Mouse (Mus musculus): ENCODE measurements around the gene Olfr1263.

Olfr1263 gene

DNA sequence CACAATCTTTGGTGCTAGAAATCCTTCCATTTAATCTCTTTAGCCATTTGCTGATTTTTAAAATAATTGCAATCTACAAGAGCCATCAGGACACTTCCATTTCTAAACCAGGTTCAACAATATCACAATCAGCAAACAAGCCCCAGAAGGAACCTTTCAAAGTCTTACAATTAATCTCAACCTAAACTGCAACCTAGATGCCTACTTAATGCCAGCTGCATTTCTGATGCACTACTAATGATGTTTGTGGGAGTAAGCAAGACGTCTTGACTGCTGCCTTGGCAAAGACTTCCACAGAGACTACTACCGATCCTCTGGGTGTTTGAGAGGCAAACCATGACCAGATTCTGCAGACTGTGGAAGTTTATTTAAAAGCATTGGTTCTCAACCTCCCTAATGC is at the start of gene Olfr1263:
Gene Olfr1263 (plus strand): TSS at position 301 of the 400 bp plus-strand sequence.
- no peak for DNase-seq

DNA sequence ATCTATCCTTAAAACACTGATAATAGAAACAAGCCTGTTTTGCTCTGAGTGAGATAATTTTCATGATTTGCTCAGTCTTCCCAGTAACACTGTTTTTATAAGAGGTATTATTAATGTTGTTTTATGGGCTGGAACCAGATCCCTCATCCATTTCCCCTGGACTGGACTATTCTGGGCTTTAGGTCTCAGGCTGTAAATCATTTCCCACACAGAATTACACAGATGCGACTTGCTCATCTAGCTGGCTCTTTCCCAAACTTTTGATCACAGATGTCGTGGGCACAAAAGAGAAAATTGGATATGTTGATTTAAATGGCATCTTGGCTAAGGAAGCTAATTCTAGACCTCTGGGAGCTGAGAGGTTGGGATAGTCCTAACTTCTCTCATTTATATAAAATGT is 37.7 kb upstream of the Olfr1263 start, which contains the start of gene Olfr1260:
Gene Olfr1260 (plus strand): TSS at position 157 of the 400 bp plus-strand sequence.
- no peak for DNase-seq

DNA sequence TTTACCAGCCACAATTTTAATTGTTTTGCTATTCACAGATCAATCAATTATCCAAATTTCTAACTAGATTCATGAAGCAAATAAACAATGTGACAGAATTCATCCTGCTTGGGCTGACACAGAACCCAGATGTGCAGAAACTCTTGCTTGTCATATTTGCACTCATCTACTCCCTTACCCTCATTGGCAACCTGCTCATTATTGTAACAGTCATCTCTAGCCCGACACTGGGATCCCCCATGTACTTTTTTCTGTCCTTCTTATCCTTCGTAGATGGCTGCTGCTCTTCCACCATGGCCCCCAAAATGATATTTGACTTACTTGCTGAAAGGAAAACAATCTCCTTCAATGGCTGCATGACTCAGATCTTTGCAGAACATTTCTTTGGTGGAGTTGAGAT is 34.2 kb upstream of the Olfr1263 start:
- no peak for DNase-seq

DNA sequence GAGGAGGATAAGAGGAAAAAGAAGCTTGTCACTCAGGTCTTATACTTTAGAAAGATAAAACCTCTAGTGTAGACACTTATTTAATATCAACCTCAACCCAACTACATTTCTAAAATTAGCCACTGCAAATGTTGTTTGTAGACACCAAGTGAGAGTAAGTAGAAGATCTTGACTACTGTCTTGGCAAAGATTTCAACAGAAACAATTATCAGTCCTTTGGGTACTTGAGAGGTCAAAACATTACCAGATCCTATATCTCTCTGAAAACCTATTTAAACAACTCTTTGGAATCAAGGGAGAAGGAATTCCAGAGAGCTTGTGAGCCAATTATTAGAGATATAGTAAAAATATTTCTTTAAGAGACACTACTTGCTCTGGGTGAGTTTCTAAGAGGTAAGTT is 21.0 kb upstream of the Olfr1263 start, which contains the start of gene Olfr1261:
Gene Olfr1261 (plus strand): TSS at position 301 of the 400 bp plus-strand sequence.
- no peak for DNase-seq

DNA sequence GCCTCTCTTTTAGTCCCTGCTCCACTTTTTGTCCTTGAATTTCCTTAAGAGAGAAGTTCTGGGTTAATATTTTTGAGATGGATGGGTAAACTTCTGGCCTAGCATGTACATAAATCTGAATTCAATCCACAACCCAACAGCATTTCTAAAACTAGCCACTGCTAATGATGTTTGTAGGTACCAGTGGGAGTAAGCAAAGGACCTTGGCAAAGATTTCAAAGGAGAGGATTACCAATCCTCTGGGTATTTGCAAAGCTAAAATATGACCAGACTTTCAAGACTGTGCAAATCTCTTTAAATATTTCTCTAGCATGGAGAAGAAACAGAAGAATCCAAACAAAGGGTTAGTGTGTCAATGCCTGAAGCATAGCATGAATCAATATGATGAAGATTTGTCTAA is 12.1 kb upstream of the Olfr1263 start, which contains the start of gene Olfr1262:
Gene Olfr1262 (plus strand): TSS at position 301 of the 400 bp plus-strand sequence.
- DNase-seq = no peak

DNA sequence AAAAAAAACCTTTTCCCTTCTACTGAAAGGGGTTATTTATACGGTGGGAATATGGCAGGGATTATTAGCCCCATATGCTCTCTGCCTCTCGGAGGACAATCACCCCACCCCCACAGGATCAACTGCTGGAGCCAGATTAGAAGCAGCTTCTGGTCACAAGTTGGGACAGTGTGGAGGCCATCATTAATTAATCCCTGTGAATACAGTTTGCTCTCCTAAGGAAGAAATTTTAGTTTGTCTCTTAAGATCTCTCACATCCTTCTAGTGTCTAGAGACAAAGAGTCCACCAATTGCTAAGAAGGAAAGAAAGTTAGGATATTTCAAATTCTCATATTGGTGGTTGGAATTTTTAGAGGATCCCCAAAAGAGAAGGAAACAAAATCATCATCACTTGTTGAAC is 13.5 kb downstream of the Olfr1263 start, which contains the start of gene Olfr1264:
Gene Olfr1264 (minus strand): TSS at position 101 of the 400 bp plus-strand sequence.
- no peak for DNase-seq

DNA sequence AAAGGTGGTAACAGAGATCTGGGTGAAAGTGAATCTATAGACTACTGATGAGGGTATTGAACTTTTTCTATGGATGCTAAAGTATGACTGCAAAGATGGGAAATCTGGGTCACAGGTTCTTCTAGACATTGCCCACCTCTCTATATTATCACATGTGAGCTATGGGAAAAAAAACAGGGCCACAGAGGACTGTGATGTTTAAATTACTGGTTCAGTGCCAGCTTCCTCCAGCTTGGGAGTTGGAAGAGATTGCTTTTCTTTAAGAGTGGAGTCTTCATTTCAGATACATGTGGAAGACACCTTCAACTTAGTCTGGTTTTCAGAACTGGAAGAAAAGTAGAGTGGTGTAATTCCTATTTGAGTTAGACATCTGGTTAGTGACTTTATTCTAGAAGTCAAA is 23.1 kb downstream of the Olfr1263 start, which contains the start of gene Olfr1265:
Gene Olfr1265 (plus strand): TSS at position 301 of the 400 bp plus-strand sequence.
- DNase-seq = no peak

DNA sequence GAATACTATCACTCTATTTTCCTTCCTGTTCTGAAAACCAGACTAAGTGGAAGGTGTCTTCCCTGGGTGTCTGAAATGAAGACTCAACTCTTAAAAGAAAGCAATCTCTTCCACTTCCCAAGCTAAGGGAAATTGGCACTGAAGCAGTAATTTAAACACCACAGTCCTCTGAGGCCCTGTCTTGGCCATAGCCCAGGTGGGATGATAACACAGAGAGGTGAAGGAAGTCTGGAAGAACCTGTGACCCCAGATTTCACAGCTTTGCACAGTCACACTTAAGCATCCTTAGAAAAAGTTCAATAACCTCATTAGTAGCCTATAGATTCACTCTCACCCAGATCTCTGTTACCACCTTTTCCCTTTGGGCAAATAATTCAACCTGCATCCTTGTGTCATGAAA is 51.6 kb downstream of the Olfr1263 start, which contains the start of gene Olfr140:
Gene Olfr140 (minus strand): TSS at position 101 of the 400 bp plus-strand sequence.
- DNase-seq = no peak
